Mouse (Mus musculus) NIH3T3 (cell line): ENCODE measurements around the gene Slc6a12.
A peak's percentile ranks its signal among the peaks of the same experiment; 100 is the strongest.

Experiments
- DNase-seq: peaks from one replicate; pipeline ENCODE4 v3.0.0-alpha.2; 2012; ENCODE audit warnings: low read depth

The Slc6a12 gene

GRCm38 (mm10) chr6:121343026-121343770, at the start of gene Slc6a12:
Gene Slc6a12 (plus strand): TSS chr6:121343076.
- no peak for DNase-seq

GRCm38 (mm10) chr6:121299317-121299716, 43.6 kb upstream of the Slc6a12 start:
- no peak for DNase-seq

GRCm38 (mm10) chr6:121299954-121300353, 42.9 kb upstream of the Slc6a12 start, which contains the start of gene Slc6a13:
Gene Slc6a13 (plus strand): TSS chr6:121300227.
- DNase-seq, result no peak

- no peak for DNase-seq
Observed at GRCm38 (mm10) chr6:121300504-121300903, 42.4 kb upstream of the Slc6a12 start.

- DNase-seq, result no peak
Observed at GRCm38 (mm10) chr6:121303466-121304220, 39.2 kb upstream of the Slc6a12 start.

GRCm38 (mm10) chr6:121304630-121305029, 38.2 kb upstream of the Slc6a12 start:
- no peak for DNase-seq

- no peak for DNase-seq
Observed at GRCm38 (mm10) chr6:121305571-121305970, 37.3 kb upstream of the Slc6a12 start.

GRCm38 (mm10) chr6:121310984-121311383, 31.9 kb upstream of the Slc6a12 start:
- no peak for DNase-seq

- DNase-seq, result no peak
Observed at GRCm38 (mm10) chr6:121319099-121319498, 23.8 kb upstream of the Slc6a12 start.

- DNase-seq, result no peak
Observed at GRCm38 (mm10) chr6:121322381-121323110, 20.3 kb upstream of the Slc6a12 start.

- DNase-seq, result no peak
Observed at GRCm38 (mm10) chr6:121325298-121325697, 17.6 kb upstream of the Slc6a12 start.

- no peak for DNase-seq
Observed at GRCm38 (mm10) chr6:121325740-121326139, 17.1 kb upstream of the Slc6a12 start.

GRCm38 (mm10) chr6:121326486-121327069, 16.3 kb upstream of the Slc6a12 start:
- no peak for DNase-seq

- DNase-seq, result no peak
Observed at GRCm38 (mm10) chr6:121328417-121328884, 14.4 kb upstream of the Slc6a12 start.

GRCm38 (mm10) chr6:121329848-121330508, 12.9 kb upstream of the Slc6a12 start:
- no peak for DNase-seq

GRCm38 (mm10) chr6:121335841-121336240, 7.0 kb upstream of the Slc6a12 start:
- DNase-seq, result no peak

- DNase-seq, result no peak
Observed at GRCm38 (mm10) chr6:121336558-121336957, 6.3 kb upstream of the Slc6a12 start.

GRCm38 (mm10) chr6:121337229-121337628, 5.6 kb upstream of the Slc6a12 start:
- DNase-seq, result no peak

GRCm38 (mm10) chr6:121337770-121338518, 4.9 kb upstream of the Slc6a12 start:
- DNase-seq, result peak; percentile 79

- no peak for DNase-seq
Observed at GRCm38 (mm10) chr6:121338519-121338896, 4.4 kb upstream of the Slc6a12 start.

GRCm38 (mm10) chr6:121341650-121342049, 1.2 kb upstream of the Slc6a12 start:
- DNase-seq, result no peak
